Mouse (Mus musculus): ENCODE results near the gene Pde4d. TPM values are rescaled to one million over a fixed set of nuclear protein-coding genes. Genes with fewer than 3 reads are reported as not detected.

Pde4d gene
- polyA plus RNA-seq, 1 experiment = 15.1 TPM

GRCm38 (mm10) chr13:108501386-108501785 is 51.6 kb downstream of the Pde4d start:
- Histone ChIP-seq H3K27me3 (ENCODE audit: control insufficient read depth, insufficient read depth, insufficient read length) (no peaks in the 10 kb centered on the region), H3K79me2 (ENCODE audit: control insufficient read depth, insufficient read depth) (no peaks in the 10 kb centered on the region), H3K36me3 (ENCODE audit: control insufficient read depth, insufficient read depth) (no peaks in the 10 kb centered on the region), H3ac (ENCODE audit: control insufficient read depth, insufficient read length, low read depth) (no peak overlapping the region), H3K4me3 (ENCODE audit: insufficient read depth, poor library complexity, severe bottlenecking) (no peak overlapping the region), H3K79me3 (ENCODE audit: low read depth) (no peaks in the 10 kb centered on the region)
- TF ChIP-seq FOSL1 (IDR thresholded peaks at IDR 0.05; ENCODE audit: insufficient read depth, low read length, poor library complexity, severe bottlenecking) (no peak), MYOD1 (IDR thresholded peaks at IDR 0.05; ENCODE audit: control insufficient read depth, insufficient read length, low read depth) (no peak), CEBPB (IDR thresholded peaks at IDR 0.05; ENCODE audit: low read depth) (no peak), MAX (IDR thresholded peaks at IDR 0.05) (no peak), CTCF (IDR thresholded peaks at IDR 0.05; ENCODE audit: control insufficient read depth, insufficient read depth, insufficient read length) (no peak), USF1 (IDR thresholded peaks at IDR 0.05; ENCODE audit: low read depth) (no peak)

GRCm38 (mm10) chr13:108524548-108524947 is 74.8 kb downstream of the Pde4d start:
- no peaks in the 10 kb centered on the region for H3K79me3 ChIP-seq (ENCODE audit: low read depth)
- H3K36me3 ChIP-seq (ENCODE audit: control insufficient read depth, insufficient read depth) = no peaks in the 10 kb centered on the region
- no peaks in the 10 kb centered on the region for H3K27me3 ChIP-seq (ENCODE audit: control insufficient read depth, insufficient read depth, insufficient read length)
- H3ac ChIP-seq (ENCODE audit: control insufficient read depth, insufficient read length, low read depth) = no peak overlapping the region
- no peak overlapping the region for H3K4me3 ChIP-seq (ENCODE audit: insufficient read depth, poor library complexity, severe bottlenecking)
- H3K79me2 ChIP-seq (ENCODE audit: control insufficient read depth, insufficient read depth) = no peaks in the 10 kb centered on the region
- no peak for TF ChIP-seq MYOD1 (IDR thresholded peaks at IDR 0.05; ENCODE audit: control insufficient read depth, insufficient read length, low read depth)
- no peak for TF ChIP-seq MYOG (IDR thresholded peaks at IDR 0.05; ENCODE audit: control insufficient read depth, extremely low read depth, insufficient read length)
- TF ChIP-seq USF1 (IDR thresholded peaks at IDR 0.05; ENCODE audit: low read depth) = no peak
- TF ChIP-seq MAX (IDR thresholded peaks at IDR 0.05) = no peak
- TF ChIP-seq FOSL1 (IDR thresholded peaks at IDR 0.05; ENCODE audit: insufficient read depth, low read length, poor library complexity, severe bottlenecking) = no peak
- no peak for TF ChIP-seq CTCF (IDR thresholded peaks at IDR 0.05; ENCODE audit: control insufficient read depth, insufficient read depth, insufficient read length)
- no peak for TF ChIP-seq CEBPB (IDR thresholded peaks at IDR 0.05; ENCODE audit: low read depth)

GRCm38 (mm10) chr13:108524969-108525368 is 75.2 kb downstream of the Pde4d start:
- Histone ChIP-seq H3K36me3 (ENCODE audit: control insufficient read depth, insufficient read depth) (no peaks in the 10 kb centered on the region), H3K4me3 (ENCODE audit: insufficient read depth, poor library complexity, severe bottlenecking) (no peak overlapping the region)
- TF ChIP-seq CEBPB (IDR thresholded peaks at IDR 0.05; ENCODE audit: low read depth) (no peak), USF1 (IDR thresholded peaks at IDR 0.05; ENCODE audit: low read depth) (no peak)

GRCm38 (mm10) chr13:108526258-108527007 is 76.7 kb downstream of the Pde4d start:
- Histone ChIP-seq H3K4me3 (ENCODE audit: insufficient read depth, poor library complexity, severe bottlenecking) (no peak overlapping the region), H3K36me3 (ENCODE audit: control insufficient read depth, insufficient read depth) (no peaks in the 10 kb centered on the region), H3ac (ENCODE audit: control insufficient read depth, insufficient read length, low read depth) (no peak overlapping the region), H3K79me2 (ENCODE audit: control insufficient read depth, insufficient read depth) (no peaks in the 10 kb centered on the region), H3K79me3 (ENCODE audit: low read depth) (no peaks in the 10 kb centered on the region), H3K27me3 (ENCODE audit: control insufficient read depth, insufficient read depth, insufficient read length) (no peaks in the 10 kb centered on the region)
- no peak for TF ChIP-seq MAX (IDR thresholded peaks at IDR 0.05)

More at GRCm38 (mm10) chr13:108524969-108525368, 75.2 kb downstream of the Pde4d start:
- no peaks in the 10 kb centered on the region for H3K79me2 ChIP-seq (ENCODE audit: control insufficient read depth, insufficient read depth)
- H3ac ChIP-seq (ENCODE audit: control insufficient read depth, insufficient read length, low read depth) = no peak overlapping the region
- H3K79me3 ChIP-seq (ENCODE audit: low read depth) = no peaks in the 10 kb centered on the region
- no peaks in the 10 kb centered on the region for H3K27me3 ChIP-seq (ENCODE audit: control insufficient read depth, insufficient read depth, insufficient read length)

- Histone ChIP-seq H3K79me3 (ENCODE audit: low read depth) (no peaks in the 10 kb centered on the region), H3K4me3 (ENCODE audit: insufficient read depth, poor library complexity, severe bottlenecking) (no peak overlapping the region), H3K27me3 (ENCODE audit: control insufficient read depth, insufficient read depth, insufficient read length) (no peaks in the 10 kb centered on the region), H3K79me2 (ENCODE audit: control insufficient read depth, insufficient read depth) (no peaks in the 10 kb centered on the region), H3ac (ENCODE audit: control insufficient read depth, insufficient read length, low read depth) (no peak overlapping the region), H3K36me3 (ENCODE audit: control insufficient read depth, insufficient read depth) (no peaks in the 10 kb centered on the region)
- TF ChIP-seq FOSL1 (IDR thresholded peaks at IDR 0.05; ENCODE audit: insufficient read depth, low read length, poor library complexity, severe bottlenecking) = no peak
Observed at GRCm38 (mm10) chr13:108527090-108527770, 77.5 kb downstream of the Pde4d start.

- H3K4me3 ChIP-seq (ENCODE audit: insufficient read depth, poor library complexity, severe bottlenecking) = no peak overlapping the region
- no peak for TF ChIP-seq USF1 (IDR thresholded peaks at IDR 0.05; ENCODE audit: low read depth)
- no peak overlapping the region for H3ac ChIP-seq (ENCODE audit: control insufficient read depth, insufficient read length, low read depth)
- H3K79me3 ChIP-seq (ENCODE audit: low read depth) = no peaks in the 10 kb centered on the region
- H3K27me3 ChIP-seq (ENCODE audit: control insufficient read depth, insufficient read depth, insufficient read length) = no peaks in the 10 kb centered on the region
- no peaks in the 10 kb centered on the region for H3K79me2 ChIP-seq (ENCODE audit: control insufficient read depth, insufficient read depth)
- no peaks in the 10 kb centered on the region for H3K36me3 ChIP-seq (ENCODE audit: control insufficient read depth, insufficient read depth)
Observed at GRCm38 (mm10) chr13:108528343-108528742, 78.6 kb downstream of the Pde4d start.
